Mouse (Mus musculus) liver, adult (tissue): ENCODE measurements around the gene Morc3.

Experiments used
- GATA4 ChIP-seq: IDR thresholded peaks from 2 replicates; pipeline ENCODE4 v1.6.1; 2014; ENCODE audit warnings: mild to moderate bottlenecking, low read length; ENCODE audit not compliant: insufficient replicate concordance

Gene Morc3

DNA sequence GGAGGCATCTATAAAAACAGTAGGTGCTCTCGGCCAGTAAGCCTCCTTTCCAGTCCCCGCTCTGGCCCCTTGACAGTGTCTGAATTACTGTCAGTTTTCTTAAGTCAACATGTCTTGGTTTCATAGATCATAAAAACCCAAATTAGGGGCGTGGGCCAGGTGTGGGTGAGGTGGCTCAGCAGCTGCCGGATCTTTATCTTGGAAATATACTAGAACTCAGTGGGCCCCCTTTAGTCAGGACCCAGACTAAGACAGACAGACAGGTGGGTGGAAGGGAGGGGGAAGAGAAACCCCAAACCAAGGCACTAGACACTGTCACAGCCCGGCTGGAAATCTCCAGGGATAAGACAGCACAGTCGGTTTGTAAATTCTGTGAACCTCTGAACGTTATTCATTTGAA is 91.9 kb downstream of the Morc3 start:
- no peak for TF ChIP-seq GATA4
